Mouse (Mus musculus) ovary, adult 18-20 months (tissue): ENCODE measurements around the gene Ttc16.

Experiments used
- DNase-seq: peaks from one replicate; pipeline ENCODE4 v3.0.0; 2022; ENCODE audit warnings: low spot score, mixed read lengths

Ttc16 gene

GRCm38 (mm10) chr2:32744272-32744982, 31.0 kb downstream of the Ttc16 start:
- DNase-seq: no peak

GRCm38 (mm10) chr2:32742173-32742531, 33.3 kb downstream of the Ttc16 start:
- no peak for DNase-seq

- no peak for DNase-seq
Measured at GRCm38 (mm10) chr2:32741273-32742172, 33.9 kb downstream of the Ttc16 start.

- no peak for DNase-seq
Measured at GRCm38 (mm10) chr2:32740916-32741272, 34.5 kb downstream of the Ttc16 start, which contains the start of gene 6330409D20Rik. Gene 6330409D20Rik (minus strand): TSS chr2:32741016.

- DNase-seq: no peak
Measured at GRCm38 (mm10) chr2:32739311-32739710, 36.1 kb downstream of the Ttc16 start.

- no peak for DNase-seq
Measured at GRCm38 (mm10) chr2:32737008-32737407, 38.4 kb downstream of the Ttc16 start.

- no peak for DNase-seq
Measured at GRCm38 (mm10) chr2:32736306-32736829, 39.1 kb downstream of the Ttc16 start.

- no peak for DNase-seq
Measured at GRCm38 (mm10) chr2:32734933-32735332, 40.5 kb downstream of the Ttc16 start.

- no peak for DNase-seq
Measured at GRCm38 (mm10) chr2:32734480-32734879, 41.0 kb downstream of the Ttc16 start.

- no peak for DNase-seq
Measured at GRCm38 (mm10) chr2:32732695-32733094, 42.7 kb downstream of the Ttc16 start.

GRCm38 (mm10) chr2:32731911-32732310, 43.5 kb downstream of the Ttc16 start:
- no peak for DNase-seq

GRCm38 (mm10) chr2:32730854-32731253, 44.6 kb downstream of the Ttc16 start:
- no peak for DNase-seq

GRCm38 (mm10) chr2:32729547-32729946, 45.9 kb downstream of the Ttc16 start:
- DNase-seq: no peak

- DNase-seq: no peak
Measured at GRCm38 (mm10) chr2:32728463-32728862, 47.0 kb downstream of the Ttc16 start.

GRCm38 (mm10) chr2:32727435-32727834, 48.0 kb downstream of the Ttc16 start:
- peak; percentile 92 for DNase-seq

GRCm38 (mm10) chr2:32724832-32725790, 50.3 kb downstream of the Ttc16 start:
- no peak for DNase-seq

- DNase-seq: no peak
Measured at GRCm38 (mm10) chr2:32724149-32724548, 51.3 kb downstream of the Ttc16 start.

- DNase-seq: no peak
Measured at GRCm38 (mm10) chr2:32722581-32722980, 52.9 kb downstream of the Ttc16 start.

- DNase-seq: no peak
Measured at GRCm38 (mm10) chr2:32722046-32722445, 53.4 kb downstream of the Ttc16 start.

- no peak for DNase-seq
Measured at GRCm38 (mm10) chr2:32720681-32721229, 54.7 kb downstream of the Ttc16 start, which contains the start of gene Sh2d3c. Gene Sh2d3c (plus strand): TSS chr2:32721055.

- DNase-seq: no peak
Measured at GRCm38 (mm10) chr2:32720053-32720452, 55.4 kb downstream of the Ttc16 start.
